Mouse (Mus musculus): ENCODE results near the gene Sptssb.

Sptssb gene

GRCm38 (mm10) chr3:69839485-69839884 lies 20.3 kb downstream of the Sptssb start:
- intact Hi-C loops (cut with DNase I), result no loop called here

DNA sequence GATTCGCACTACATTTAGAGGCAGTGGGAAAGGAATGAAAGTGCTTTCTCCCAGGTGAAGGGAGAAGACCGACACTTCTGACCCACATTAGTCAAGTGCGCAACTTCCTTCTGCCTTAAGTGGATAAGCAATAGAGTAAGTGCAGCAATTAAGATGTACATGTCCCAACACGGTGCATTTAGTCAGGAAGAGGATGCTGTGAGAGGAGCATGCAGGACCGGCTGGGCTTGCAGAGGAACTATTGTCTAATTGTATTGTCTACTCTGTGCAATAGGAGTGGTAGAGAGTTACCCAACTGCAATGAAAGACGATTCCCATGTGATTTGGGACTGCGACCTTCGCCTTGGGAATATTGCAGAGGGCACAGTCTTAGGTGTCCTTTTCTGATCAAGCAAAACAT lies 30.2 kb downstream of the Sptssb start:
- intact Hi-C loops (cut with DNase I), result no loop called here

DNA sequence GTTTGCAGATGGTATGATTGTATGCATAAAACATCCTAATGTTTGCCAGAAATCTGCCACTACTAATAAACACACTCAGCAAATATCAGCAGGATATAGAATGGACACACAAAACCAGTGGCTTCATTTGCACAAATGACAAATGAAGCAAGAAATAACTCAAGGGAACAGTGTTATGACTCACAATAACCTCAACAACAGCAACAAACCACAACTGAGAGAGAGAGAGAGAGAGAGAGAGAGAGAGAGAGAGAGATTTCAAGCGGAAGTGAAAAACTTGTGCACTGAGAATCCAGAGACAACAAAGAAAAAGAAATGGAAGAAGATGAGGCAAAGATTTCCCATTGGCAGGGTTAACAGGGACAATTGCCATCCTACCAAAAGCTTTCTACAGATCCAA lies 35.2 kb downstream of the Sptssb start:
- intact Hi-C loops (cut with DNase I), result no loop called here

DNA sequence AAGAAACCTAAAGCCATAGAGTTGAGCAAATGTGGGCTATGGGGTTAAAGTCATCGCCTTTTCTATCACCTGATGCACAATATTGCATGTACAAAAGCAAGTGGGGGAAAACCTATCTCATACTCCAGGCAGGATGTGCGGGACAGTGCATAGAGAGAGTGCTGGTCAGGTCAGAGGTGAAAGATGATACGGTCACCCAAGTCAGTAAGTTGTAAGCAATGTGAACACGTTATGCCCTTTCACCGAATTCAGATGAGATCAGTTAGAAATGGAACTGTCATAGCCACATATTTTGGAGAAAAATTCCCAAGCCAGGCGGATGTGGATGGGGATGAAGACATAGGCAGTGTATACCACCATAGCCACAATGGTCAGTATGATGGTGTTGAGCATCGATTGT lies 39.1 kb downstream of the Sptssb start:
- intact Hi-C loops (cut with DNase I), result no loop called here

- intact Hi-C loops (cut with DNase I), result no loop called here
Observed at GRCm38 (mm10) chr3:69819851-69820200, 39.9 kb downstream of the Sptssb start.

GRCm38 (mm10) chr3:69819146-69819850 lies 40.4 kb downstream of the Sptssb start:
- intact Hi-C loops (cut with DNase I), result no loop called here

GRCm38 (mm10) chr3:69818466-69818865 lies 41.3 kb downstream of the Sptssb start:
- intact Hi-C loops (cut with DNase I), result no loop called here

- intact Hi-C loops (cut with DNase I), result no loop called here
Observed at GRCm38 (mm10) chr3:69816547-69816946, 43.2 kb downstream of the Sptssb start.

DNA sequence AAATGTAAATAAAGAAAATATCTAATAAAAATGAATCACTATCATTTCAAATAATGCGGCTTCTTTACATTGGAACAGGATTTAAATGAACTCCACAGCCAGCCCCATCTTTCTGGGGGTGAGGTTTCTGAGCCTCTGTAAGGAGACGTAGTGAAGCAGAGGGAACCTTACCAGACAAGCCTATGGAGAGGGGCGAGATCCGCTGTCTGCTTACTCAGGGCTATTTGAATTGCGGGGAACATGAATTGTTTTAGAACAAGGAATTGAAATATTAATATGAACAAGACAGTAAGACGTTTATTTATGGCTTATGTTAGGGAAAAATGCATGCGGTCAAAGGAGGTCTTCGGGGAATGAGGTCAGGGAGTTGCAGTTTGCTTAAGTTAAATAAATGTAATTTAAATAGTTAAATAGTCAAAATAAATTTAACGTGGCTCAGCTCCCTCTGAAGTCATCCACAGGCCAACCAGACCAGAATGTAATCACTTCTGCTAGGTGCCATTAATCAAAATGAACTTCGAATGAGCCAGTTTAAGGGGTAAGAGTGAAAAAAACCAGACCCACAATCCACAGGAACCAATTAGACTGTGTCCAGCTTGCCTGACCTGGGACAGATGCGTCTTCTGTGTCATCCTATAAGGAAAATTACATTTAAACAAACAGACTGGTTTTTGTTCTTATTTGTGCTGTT lies 46.6 kb downstream of the Sptssb start:
- intact Hi-C loops (cut with DNase I), result no loop called here

GRCm38 (mm10) chr3:69812442-69812841 lies 47.3 kb downstream of the Sptssb start:
- intact Hi-C loops (cut with DNase I), result no loop called here

GRCm38 (mm10) chr3:69808479-69808878 lies 51.3 kb downstream of the Sptssb start:
- intact Hi-C loops (cut with DNase I), result no loop called here

GRCm38 (mm10) chr3:69803137-69803536 lies 56.6 kb downstream of the Sptssb start:
- intact Hi-C loops (cut with DNase I), result no loop called here

GRCm38 (mm10) chr3:69800829-69801384 lies 58.8 kb downstream of the Sptssb start:
- intact Hi-C loops (cut with DNase I), result no loop called here

- intact Hi-C loops (cut with DNase I), result no loop called here
Observed at GRCm38 (mm10) chr3:69799096-69799495, 60.6 kb downstream of the Sptssb start.

- intact Hi-C loops (cut with DNase I), result no loop called here
Observed at GRCm38 (mm10) chr3:69797969-69798368, 61.8 kb downstream of the Sptssb start.

DNA sequence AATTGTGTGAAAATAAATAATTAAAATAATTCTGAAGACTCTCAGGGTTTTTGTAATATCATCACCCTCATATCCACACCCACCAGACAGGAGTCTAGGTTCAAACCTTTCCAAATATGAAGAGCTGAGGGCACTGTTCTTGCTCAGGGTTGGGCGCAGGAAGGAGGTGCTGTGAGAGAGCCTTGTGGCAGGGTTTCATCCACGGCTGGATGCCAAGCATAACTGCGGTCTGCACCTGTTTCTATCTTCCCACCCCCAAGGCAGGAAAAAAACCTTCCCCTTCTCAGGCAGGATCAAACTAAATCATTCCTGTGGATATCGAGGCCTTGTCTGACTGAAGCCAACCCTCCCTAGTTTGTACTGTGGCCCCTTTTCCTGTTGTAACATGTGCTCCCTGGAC lies 62.2 kb downstream of the Sptssb start:
- intact Hi-C loops (cut with DNase I), result no loop called here

DNA sequence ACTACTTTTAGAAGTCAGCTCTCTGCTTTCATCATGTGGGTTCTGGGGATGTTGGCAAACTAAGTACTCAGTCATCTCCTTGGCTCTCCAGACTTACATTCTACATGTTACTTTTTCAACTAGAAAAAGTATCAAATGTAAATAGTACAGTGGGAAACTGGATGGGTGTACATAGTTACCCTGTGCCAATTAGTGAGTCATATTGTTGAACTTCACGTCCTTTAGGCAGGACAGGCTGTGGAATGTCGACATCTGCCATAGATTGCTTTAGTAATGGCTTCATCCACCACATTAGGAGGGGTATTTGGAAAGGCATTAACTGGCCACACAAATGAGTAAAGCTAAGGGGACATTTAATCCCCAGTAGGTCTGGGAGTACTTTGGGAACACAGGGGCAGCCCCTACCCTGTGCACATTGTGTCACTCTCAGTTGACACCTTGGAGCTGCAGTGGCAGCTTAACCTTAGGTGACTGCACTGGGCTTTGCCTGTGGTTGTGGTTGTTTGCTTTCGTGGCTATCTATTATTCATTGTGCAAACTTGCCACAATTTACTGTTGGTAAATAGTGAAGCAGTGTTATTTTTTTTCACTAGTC lies 66.8 kb downstream of the Sptssb start:
- intact Hi-C loops (cut with DNase I), result no loop called here

DNA sequence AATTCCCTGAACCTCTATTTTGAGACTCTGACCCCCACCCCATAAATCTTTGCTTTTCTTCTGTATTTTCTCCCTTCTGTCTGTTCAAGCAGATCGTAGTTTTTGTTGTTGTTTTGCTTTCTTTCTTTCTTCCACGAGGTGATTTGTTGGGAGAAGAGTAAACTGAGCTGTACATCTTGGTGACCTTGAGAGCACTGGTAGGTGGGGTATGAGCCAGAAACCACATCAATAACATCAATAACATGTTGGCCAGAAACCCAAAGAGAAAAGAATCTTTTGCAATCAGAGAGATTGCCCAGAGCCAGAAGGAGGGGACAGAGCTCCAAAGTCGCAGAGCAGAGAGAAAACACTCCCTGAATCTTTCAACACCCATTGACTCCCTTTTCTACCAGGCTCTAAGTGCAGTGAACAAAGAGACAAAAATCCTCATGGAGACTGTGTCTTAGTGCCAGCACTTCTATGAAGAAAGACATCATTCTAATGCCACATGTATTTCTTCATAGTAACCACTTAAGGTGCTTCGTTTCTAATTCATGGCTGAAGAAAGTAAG lies 80.4 kb downstream of the Sptssb start:
- intact Hi-C loops (cut with DNase I), result no loop called here

DNA sequence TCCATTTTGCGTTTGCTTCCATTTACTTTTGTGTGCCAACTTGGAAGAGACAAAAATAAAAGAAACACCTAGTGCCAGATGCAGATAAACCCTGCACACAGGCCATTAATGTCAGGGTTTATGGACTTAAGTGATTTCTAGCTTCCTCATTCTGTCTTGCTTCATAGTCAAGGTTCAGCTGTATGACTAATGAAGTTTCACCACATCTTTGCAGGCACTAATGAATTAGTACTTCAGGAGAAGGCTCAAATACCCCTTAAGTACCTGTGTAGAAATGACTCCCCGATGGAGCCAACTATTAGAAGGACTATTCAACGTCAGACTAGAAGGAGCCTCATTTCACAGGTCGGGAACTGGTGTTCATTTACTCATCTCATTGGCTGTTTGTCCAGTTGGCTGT lies 86.4 kb downstream of the Sptssb start:
- intact Hi-C loops (cut with DNase I), result no loop called here
